Mouse (Mus musculus) gastrocnemius, adult 2 months (tissue): ENCODE results near the gene Vmn1r170. TPM values are rescaled to one million over a fixed set of nuclear protein-coding genes. Genes with fewer than 3 reads are reported as not detected.
"Not testable (repeated sequence)": the region's sequence is repeated elsewhere in the genome, so short reads cannot be mapped to it uniquely, and the experiment has no call there.

ENCODE experiments used
- DNase-seq: peaks from one replicate; pipeline ENCODE4 v3.0.0; 2022
- H3K27ac ChIP-seq: fragments of 200-600 bp; 2 replicates; pipeline ENCODE4 v1.8.1; 2022; ENCODE audit warnings: mild to moderate bottlenecking
- H3K4me3 ChIP-seq: fragments of 200-600 bp; 2 replicates; pipeline ENCODE4 v1.8.1; 2022; ENCODE audit warnings: mild to moderate bottlenecking, moderate library complexity
- CTCF ChIP-seq: fragments of 200-600 bp; IDR thresholded peaks from 2 replicates; pipeline ENCODE4 v1.8.1; 2022; ENCODE audit warnings: antibody characterized with exemption, mild to moderate bottlenecking, moderate library complexity
- intact Hi-C: fragments of 180-260 bp; cut with DNase I; formaldehyde crosslinking; loops from one replicate; pipeline ENCODE4 v1.15.1; 2025
- long read RNA-seq, 2 experiments: library from polyadenylated mRNA; stranded (forward); transcript quantifications; one replicate each; pipeline ENCODE4 v2.0.0; 2021
- total RNA-seq, 2 experiments: library from RNA; stranded (reverse); gene quantifications; 2 replicates each; pipeline ENCODE4 v1.2.3; 2021

The Vmn1r170 gene
- total RNA-seq, result not detected
- long read RNA-seq, experiment 1, result 0 reads
- long read RNA-seq, experiment 2, result 0 reads

DNA sequence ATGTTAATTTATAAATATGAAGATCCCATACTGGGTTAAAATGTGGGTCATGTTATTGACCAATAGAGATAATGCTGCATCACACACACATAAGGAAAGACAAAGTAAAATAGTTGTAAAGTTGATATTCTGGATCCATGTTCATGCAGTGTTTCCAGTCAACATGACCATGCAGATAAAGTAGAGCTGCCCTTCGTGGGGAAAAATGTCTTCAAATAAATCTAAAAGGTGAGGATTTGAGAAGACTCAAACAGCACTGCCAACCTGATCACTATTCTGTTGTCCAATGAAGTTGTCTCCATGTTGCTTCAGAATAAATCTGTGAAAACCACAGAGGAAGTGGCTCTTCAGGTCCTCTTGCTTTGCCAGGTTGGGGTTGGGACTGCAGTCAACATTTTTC, at the start of gene Vmn1r170:
Gene Vmn1r170, plus strand, starts transcription at position 301 of the 400 bp plus-strand sequence.
- intact Hi-C loops, DNase-seq, H3K4me3 ChIP-seq, H3K27ac ChIP-seq: not testable (repeated sequence)

DNA sequence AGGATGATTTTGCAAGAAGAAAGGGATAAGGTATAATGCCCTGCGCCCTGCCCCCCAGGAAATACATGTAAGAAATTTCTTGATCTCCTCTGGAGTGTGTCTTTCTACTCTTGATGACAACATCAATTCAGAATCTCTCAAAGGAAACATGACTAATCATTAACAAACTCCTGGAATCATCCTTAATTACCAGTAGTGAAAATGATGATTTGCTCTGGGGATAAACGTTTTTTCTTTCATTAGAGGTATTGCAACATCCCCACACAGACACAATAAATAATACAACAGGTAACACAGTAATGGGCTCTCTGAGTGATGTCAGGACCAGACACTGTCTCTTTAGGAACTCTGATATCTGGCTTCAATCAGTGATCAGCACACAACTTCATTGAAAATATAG, 30.7 kb upstream of the Vmn1r170 start, which contains the start of gene Vmn1r169:
Gene Vmn1r169, plus strand, starts transcription at position 301 of the 400 bp plus-strand sequence.
- DNase-seq, H3K4me3 ChIP-seq, intact Hi-C loops, H3K27ac ChIP-seq: not testable (repeated sequence)

DNA sequence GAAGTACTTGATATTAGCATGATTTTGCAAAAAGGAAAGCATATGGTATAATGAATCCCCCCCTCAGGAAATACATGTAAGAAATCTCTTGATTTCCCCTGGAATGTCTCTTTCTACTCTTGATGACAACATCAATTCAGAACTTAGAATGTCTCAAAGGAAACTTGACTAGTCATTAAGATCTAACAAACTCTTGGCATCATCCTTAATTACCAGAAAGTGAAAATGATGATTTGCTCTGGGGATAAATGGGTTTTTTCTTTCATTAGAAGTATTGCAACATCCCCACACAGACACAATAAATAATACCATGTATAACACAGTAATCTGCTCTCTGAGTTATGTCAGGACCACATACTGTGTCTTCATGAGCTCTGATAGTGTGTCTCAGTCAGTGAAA, 24.4 kb downstream of the Vmn1r170 start, which contains the start of gene Vmn1r171:
Gene Vmn1r171, plus strand, starts transcription at position 301 of the 400 bp plus-strand sequence.
- no peak for TF ChIP-seq CTCF
- no peak for DNase-seq
- H3K27ac ChIP-seq, result no peak within 1 kb of the TSS
- no peak within 1 kb of the TSS for H3K4me3 ChIP-seq
- intact Hi-C loops, result no loop called here

Other genes starting within 250 kb of the Vmn1r170 start
- gene Nlrp5, start 220.3 kb upstream of the Vmn1r170 start, total RNA-seq, result not detected
- gene Vmn1r167, start 99.0 kb upstream of the Vmn1r170 start, total RNA-seq, result not detected
- gene Vmn1r168, start 66.4 kb upstream of the Vmn1r170 start, total RNA-seq, result not detected
- not detected for gene Vmn1r169, start 30.6 kb upstream of the Vmn1r170 start, total RNA-seq
- not detected for gene Vmn1r171, start 24.5 kb downstream of the Vmn1r170 start, total RNA-seq
- not detected for gene Vmn1r172, start 52.1 kb downstream of the Vmn1r170 start, total RNA-seq
- gene Vmn1r173, start 94.5 kb downstream of the Vmn1r170 start, total RNA-seq, result not detected
- not detected for gene Vmn1r174, start 146.1 kb downstream of the Vmn1r170 start, total RNA-seq
- gene Vmn1r175, start 204.5 kb downstream of the Vmn1r170 start, total RNA-seq, result not detected
- not detected for gene Vmn1r176, start 231.2 kb downstream of the Vmn1r170 start, total RNA-seq